Mouse (Mus musculus) cerebellum, postnatal 36 days (tissue): ENCODE data around the gene Catsperz.
"Not testable (repeated sequence)": the region's sequence is repeated elsewhere in the genome, so short reads cannot be mapped to it uniquely, and the experiment has no call there.

Experiments
- DNase-seq, 2 experiments: peaks; one replicate each; pipeline ENCODE4 v3.0.0; 2021 to 2022; ENCODE audit warnings: mixed read lengths in 2 of 2

Gene Catsperz

GRCm38 (mm10) chr19:6906199-6906598 lies 19.0 kb downstream of the Catsperz start:
- DNase-seq: no peak

DNA sequence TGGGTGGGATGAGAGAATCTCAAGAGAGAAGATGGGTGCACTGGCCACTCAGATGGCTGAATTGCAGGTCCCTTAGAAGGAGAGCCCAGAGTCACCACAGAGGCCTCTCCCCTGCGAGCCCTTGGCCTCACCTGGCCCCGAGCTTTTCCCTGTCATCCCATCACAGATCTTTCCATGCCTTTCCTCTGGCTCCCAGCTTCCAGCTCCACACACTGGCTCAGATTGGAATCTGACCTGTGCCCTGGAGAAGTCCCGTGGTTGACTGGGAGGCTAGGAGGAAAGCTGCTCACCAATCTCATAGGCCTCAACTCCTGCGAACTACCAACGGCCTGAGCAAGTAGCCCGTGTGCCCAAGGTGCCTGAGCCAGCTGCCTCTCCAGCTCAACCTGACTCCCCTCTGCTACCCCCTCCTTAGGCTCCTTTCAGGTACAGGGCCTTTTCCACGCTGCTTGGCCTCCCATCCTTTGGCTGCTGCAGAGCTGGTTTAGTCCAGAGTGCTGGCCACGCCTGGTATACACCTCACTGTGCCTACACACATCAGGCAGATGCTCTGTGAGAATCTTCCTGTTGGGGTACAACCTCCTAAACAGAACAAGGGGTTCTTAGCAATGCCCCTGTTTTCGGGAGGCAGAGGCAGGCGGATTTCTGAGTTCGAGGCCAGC lies 19.6 kb downstream of the Catsperz start:
- no peak for DNase-seq

- DNase-seq: no peak
These were observed 20.3 kb downstream of the Catsperz start for GRCm38 (mm10) chr19:6904846-6905245.

GRCm38 (mm10) chr19:6903031-6903430 lies 22.1 kb downstream of the Catsperz start:
- DNase-seq: no peak

- DNase-seq: no peak
These were observed 25.5 kb downstream of the Catsperz start for GRCm38 (mm10) chr19:6899641-6900040.

DNA sequence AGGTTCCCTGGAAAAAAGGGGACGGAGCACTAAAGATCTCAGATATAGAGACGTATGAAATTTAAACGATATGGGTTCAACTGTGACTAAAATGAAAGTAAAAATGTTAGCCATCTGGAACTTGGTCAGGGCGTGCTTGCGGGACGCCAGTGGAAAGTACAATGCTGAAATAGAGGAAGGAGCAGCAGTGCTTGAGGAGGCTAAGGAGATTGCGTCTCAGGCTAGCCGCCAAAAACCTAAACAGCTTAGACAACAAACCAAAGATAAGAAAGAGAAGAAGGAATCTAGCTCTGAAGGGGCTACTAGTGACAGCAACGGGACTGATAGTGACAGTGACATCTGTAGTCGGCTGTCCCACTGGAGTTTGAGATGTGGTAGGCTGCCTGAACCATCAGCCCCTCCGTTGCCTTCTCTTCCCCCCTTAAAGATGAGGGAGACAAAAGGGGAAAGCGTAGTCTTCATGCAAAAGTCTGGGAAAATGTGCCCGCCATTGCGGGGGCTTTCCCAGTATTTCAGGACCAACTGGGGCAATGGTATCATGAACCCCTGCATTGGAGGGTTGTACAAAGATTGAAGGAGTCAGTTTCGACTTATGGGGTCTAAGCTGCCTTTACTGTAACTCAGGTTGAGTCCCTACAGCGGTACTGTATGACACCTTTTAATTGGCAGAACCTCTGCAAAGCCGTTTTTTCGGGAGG lies 29.4 kb downstream of the Catsperz start:
- not testable (repeated sequence) for DNase-seq

- no peak for DNase-seq
These were observed 31.3 kb downstream of the Catsperz start for GRCm38 (mm10) chr19:6893731-6894451.

GRCm38 (mm10) chr19:6892512-6892911 lies 32.7 kb downstream of the Catsperz start:
- DNase-seq: no peak

DNA sequence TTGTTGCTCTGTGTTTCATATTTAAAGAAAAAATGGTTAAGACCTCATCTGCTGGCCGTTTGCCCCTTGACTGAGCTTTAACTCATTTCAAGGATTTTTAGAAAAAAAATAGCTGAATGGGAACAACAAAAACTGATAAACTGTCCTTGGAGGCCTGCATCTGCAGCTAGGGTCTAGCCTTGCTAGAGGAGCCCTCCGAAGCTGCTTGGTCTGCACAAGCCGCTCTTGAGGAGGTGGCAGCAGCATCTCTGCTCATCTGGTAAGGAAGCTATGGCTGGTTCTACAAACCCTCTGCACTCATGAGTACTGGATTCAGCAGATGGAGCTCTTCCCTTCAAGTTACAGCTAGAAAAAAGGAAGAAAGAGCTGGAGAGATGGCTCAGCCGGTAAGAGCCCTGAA lies 47.2 kb downstream of the Catsperz start:
- DNase-seq: no peak

- DNase-seq: no peak
These were observed 48.4 kb downstream of the Catsperz start for GRCm38 (mm10) chr19:6876799-6877198.

DNA sequence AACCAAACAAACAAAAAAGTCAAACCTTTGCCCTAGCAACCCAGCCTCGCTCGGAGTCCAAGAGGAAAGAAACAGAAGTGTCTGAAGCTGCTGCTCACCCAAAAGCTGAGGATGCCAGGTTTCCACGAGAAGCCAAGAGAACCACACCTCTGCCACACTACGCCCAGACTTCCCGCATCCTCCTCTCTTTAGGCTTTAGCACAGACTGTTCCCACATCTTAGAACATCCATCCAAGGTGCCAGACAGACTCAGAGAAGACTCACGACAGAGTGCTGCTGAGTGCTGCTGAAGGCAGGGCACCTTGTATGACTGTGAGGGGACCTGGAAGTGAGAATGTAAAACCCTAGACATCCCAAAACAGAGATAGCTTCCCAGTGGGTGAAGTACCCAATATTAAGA lies 49.3 kb downstream of the Catsperz start:
- DNase-seq: no peak

DNA sequence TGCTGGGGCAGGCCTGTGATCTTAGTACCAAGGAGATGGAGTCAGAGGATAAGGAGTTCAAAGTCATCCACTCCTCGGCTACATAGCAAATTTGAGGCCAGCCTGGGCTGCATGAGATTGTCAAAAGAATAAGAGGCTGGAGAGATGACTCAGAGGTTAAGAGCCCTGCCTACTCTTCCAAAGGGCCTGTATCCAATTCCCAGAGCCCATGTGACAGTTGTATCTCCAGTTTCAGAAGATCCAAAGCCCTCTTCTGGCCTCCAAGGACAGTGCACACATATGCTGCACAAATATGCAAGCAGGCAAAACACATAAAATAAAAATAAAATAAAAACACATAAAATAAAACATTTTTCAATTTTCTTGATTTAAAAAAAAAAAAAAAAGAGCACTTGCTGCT lies 50.9 kb downstream of the Catsperz start:
- DNase-seq: no peak

- no peak for DNase-seq
These were observed 52.5 kb downstream of the Catsperz start for GRCm38 (mm10) chr19:6872701-6873100.
